Mouse (Mus musculus) cerebellum, adult 2 months (tissue): ENCODE results near the gene Tbc1d22a. TPM values are rescaled to one million over a fixed set of nuclear protein-coding genes. Genes with fewer than 3 reads are reported as not detected.

ENCODE experiments used
- DNase-seq, 2 experiments: peaks; one replicate each; pipeline ENCODE4 v3.0.0; 2021
- H3K27ac ChIP-seq: fragments of 200-500 bp; 2 replicates; pipeline ENCODE4 v1.5.1; 2012; ENCODE audit warnings: low read length, control low read depth, inconsistent platforms; ENCODE audit not compliant: insufficient read depth
- H3K27me3 ChIP-seq: fragments of 200-500 bp; 2 replicates; pipeline ENCODE4 v1.6.1; 2012; ENCODE audit warnings: inconsistent platforms, mild to moderate bottlenecking, low read length, moderate library complexity; ENCODE audit not compliant: control insufficient read depth, insufficient read depth
- H3K4me1 ChIP-seq: fragments of 200-500 bp; 2 replicates; pipeline ENCODE4 v1.6.1; 2011; ENCODE audit warnings: low read length; ENCODE audit not compliant: control insufficient read depth, insufficient read depth
- H3K4me3 ChIP-seq: fragments of 200-500 bp; replicated peaks from 2 replicates; pipeline ENCODE3; 2011; ENCODE audit warnings: mild to moderate bottlenecking, low read depth, low read length, control low read depth; ENCODE audit not compliant: insufficient read depth
- CTCF ChIP-seq: fragments of 200-500 bp; IDR thresholded peaks from 2 replicates; pipeline ENCODE4 v1.5.1; 2011; ENCODE audit warnings: low read depth, mild to moderate bottlenecking, control low read depth, low read length, moderate library complexity, borderline replicate concordance; ENCODE audit not compliant: insufficient read depth
- POLR2A ChIP-seq: fragments of 200-500 bp; IDR thresholded peaks from 2 replicates; pipeline ENCODE4 v1.6.1; 2011; ENCODE audit warnings: low read length, control low read depth, borderline replicate concordance; ENCODE audit not compliant: insufficient read depth
- WGBS: fragments of 180-500 bp; shearing (Covaris S2); methylation state at CpG from one replicate; pipeline ENCODE4 v1.1.7; 2018; 5-methylcytosine and 5-hydroxymethylcytosine counted together
- polyA plus RNA-seq: library from polyadenylated mRNA; depleted of rRNA; stranded (reverse); fragments of >200 nt; gene quantifications from 2 replicates; pipeline ENCODE4 v1.2.3, GENCODE M21; 2012

Gene Tbc1d22a
- polyA plus RNA-seq, 1 experiment: 23.3 TPM

DNA sequence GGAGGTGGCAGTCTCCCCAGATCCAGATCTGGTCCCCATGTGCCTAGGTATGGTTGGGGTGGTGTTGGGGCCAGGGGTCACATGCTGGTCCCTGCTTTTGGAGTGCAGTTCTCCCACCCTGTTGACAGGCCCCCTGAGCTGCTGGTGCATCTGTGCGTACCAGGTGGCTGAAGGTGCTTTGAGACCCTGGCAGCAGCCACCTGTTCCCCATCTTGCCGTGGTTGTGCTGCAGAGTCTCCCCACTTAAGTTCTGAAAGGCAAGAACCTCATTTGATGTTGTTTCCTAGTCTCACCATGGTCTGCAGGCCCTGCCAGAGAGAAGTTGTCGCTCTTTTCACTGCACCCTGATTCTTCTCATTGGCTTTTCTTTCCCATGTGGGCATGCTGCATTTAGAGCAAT is 90.6 kb downstream of the Tbc1d22a start:
- no peaks in the 10 kb centered on the region for H3K27me3 ChIP-seq
- DNase-seq: no peak
- WGBS: 62% methylated on average over 3 of the region's 3 CpGs
- no peak overlapping the region for H3K27ac ChIP-seq
- TF ChIP-seq CTCF (no peak), POLR2A (no peak)
- peaks cover 13% of the 10 kb centered on the region; the same call in 1 of the 2 replicates for H3K4me1 ChIP-seq
- no peak overlapping the region for H3K4me3 ChIP-seq

GRCm38 (mm10) chr15:86305290-86305689 is 91.0 kb downstream of the Tbc1d22a start:
- no peak for DNase-seq
- no peak overlapping the region for H3K4me3 ChIP-seq
- TF ChIP-seq POLR2A: no peak
- TF ChIP-seq CTCF: no peak
- H3K4me1 ChIP-seq: peaks cover 13% of the 10 kb centered on the region; the same call in 1 of the 2 replicates
- H3K27ac ChIP-seq: no peak overlapping the region
- 86% methylated on average over 3 of the region's 3 CpGs for WGBS
- no peaks in the 10 kb centered on the region for H3K27me3 ChIP-seq

GRCm38 (mm10) chr15:86309213-86309829 is 95.1 kb downstream of the Tbc1d22a start:
- no peak overlapping the region for H3K27ac ChIP-seq
- 50% methylated on average over 5 of the region's 5 CpGs for WGBS
- TF ChIP-seq POLR2A: no peak
- no peak for TF ChIP-seq CTCF
- peak; percentile 38 to 65 for DNase-seq
- no peak overlapping the region for H3K4me3 ChIP-seq
- peaks cover 7% of the 10 kb centered on the region; the same call in 1 of the 2 replicates for H3K4me1 ChIP-seq
- H3K27me3 ChIP-seq: no peaks in the 10 kb centered on the region

DNA sequence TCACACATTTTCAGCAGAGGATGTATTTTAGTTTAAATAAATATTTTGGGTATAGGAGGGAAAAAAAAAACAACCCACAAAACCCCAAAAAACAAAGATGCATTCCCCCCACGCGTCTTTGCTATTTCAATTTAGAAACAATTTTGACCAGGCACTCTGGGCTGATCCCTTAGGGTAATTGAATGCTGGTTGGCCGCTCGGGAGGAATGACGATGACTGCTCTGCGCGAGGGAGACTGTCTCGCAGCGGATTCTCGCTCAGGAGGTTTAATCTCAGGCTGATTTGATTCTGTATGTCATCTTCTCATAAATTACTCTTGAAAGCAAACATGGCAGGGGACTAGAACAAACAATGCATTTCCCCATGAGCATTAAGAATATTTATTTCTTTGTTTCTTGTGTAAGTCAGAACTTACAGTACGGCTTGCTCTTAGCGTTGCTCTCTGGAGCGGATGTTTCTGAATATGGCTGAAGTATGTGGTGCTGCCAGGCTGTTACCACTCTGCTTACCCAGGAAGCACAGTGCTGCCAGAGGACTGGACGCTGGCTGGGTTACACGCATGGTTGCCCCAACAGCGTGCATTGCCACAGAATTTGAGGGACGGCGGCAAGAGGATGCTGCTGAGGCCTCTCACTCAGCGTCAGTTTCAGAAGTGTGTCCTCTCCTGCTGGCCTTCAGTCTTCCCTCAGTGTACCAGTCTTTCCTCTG is 106.7 kb downstream of the Tbc1d22a start:
- TF ChIP-seq CTCF: no peak
- TF ChIP-seq POLR2A: no peak
- peaks cover 7% of the 10 kb centered on the region; the same call in 1 of the 2 replicates for H3K4me1 ChIP-seq
- no peak overlapping the region for H3K4me3 ChIP-seq
- DNase-seq: no peak
- 77% methylated on average over 19 of the region's 19 CpGs for WGBS
- no peak overlapping the region for H3K27ac ChIP-seq
- no peaks in the 10 kb centered on the region for H3K27me3 ChIP-seq

DNA sequence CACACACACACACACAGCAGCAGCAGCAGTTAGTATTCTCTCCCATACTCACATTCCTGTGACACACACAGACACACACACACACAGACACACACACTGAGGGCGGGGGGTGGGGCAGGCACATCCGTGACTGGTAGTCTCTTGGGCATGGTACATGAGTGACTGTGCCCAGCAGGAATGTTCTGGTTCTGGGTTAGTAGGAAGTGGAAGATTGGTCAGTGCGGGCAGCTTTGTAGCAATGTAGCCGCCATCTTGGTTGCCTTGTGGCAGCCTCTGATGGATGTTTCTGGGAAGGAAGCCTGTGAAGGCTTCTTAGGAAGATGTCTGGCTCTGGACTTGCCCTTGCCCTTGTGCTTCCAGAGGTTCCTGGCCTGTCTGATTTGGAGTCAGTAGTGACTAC is 112.1 kb downstream of the Tbc1d22a start:
- WGBS: 96% methylated on average over 4 of the region's 4 CpGs
- H3K27ac ChIP-seq: no peak overlapping the region
- H3K4me1 ChIP-seq: peaks cover 6% of the 10 kb centered on the region

DNA sequence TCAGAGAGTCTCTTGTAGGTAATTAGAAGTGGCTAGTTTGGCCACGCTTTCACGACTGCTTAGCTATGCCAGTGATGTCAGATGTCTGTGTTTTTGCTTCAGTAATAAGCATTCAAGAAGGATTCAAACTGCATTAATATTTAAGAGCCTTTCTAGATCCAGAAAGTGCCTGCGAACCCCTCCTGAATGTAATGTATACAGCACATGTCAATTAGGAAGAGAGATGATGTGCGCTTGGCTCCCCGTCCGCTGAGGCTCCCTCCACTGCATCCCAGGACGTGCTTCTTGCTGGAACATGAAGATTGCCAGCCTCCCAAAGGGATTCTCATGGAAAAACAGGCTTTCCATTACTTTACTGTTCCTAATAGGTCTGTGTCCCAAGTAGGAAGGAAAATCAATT is 115.7 kb downstream of the Tbc1d22a start:
- no peak for DNase-seq
- Histone ChIP-seq H3K27ac (no peak overlapping the region), H3K4me1 (peaks cover 11% of the 10 kb centered on the region), H3K27me3 (no peaks in the 10 kb centered on the region), H3K4me3 (no peak overlapping the region)
- TF ChIP-seq POLR2A: no peak
- TF ChIP-seq CTCF: no peak
- WGBS: 89% methylated on average over 7 of the region's 7 CpGs

More for the DNA sequence above, 112.1 kb downstream of the Tbc1d22a start:
- Histone ChIP-seq H3K27me3 (no peaks in the 10 kb centered on the region), H3K4me3 (no peak overlapping the region)
- TF ChIP-seq CTCF: no peak
- TF ChIP-seq POLR2A: no peak
- no peak for DNase-seq

DNA sequence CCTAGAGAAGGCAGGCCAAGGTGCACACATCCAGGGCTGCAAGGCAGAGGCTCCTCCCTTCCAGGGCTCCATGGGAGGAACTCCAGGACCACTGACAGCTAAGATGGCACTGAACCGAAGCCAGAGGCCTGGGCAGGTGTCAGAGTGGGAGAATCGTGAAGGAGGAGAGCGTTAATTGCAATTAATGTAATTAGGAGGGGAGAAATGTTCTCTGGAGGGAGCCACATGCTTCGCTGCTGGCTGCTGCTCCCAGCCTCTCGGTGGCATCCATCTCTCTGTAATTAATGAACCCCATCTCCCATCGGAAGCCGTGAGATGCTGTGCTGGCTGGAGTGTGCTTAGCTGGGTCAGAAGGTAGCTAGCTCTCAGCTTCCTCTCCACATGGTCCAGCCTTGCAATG is 116.2 kb downstream of the Tbc1d22a start:
- H3K27me3 ChIP-seq: no peaks in the 10 kb centered on the region
- DNase-seq: no peak
- H3K4me1 ChIP-seq: peaks cover 11% of the 10 kb centered on the region
- 48% methylated on average over 7 of the region's 7 CpGs for WGBS
- no peak overlapping the region for H3K27ac ChIP-seq
- H3K4me3 ChIP-seq: no peak overlapping the region
- TF ChIP-seq POLR2A: no peak
- TF ChIP-seq CTCF: no peak

DNA sequence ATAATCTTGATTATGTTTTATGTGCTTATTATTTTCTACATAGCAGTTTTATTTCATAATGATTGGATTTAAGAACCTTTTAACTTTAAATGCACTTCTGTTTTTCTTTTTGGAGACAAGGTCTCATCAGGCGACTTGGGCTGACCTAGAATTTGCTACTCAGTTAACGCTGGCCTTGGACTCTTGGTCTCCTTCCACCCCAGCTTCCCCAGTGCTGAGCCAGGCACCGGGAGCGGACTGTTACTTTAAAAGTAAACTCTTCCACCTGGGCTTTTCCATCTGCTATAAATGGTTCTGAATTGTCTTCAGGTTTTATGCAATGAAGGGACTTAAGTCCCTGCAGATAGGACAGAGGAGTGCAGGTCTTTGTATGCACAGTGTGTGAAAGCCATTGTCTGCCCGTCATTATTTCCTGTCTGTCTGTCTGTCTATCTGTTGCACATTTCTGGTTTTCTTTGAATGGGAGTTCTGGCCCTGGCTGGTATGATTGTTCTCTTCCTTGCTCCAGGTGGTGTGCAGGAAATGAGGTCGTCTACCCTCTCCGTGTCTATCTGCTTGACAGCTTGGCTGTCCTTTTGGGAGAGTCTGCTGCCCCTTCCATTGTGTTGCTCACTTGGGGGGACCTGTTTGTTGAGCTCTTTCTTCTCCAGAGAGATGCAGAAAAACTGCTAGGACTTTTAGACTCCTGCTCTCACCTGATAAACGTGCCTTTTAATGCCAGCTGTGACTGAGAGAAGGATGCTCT is 117.4 kb downstream of the Tbc1d22a start:
- no peak for DNase-seq

More for the DNA sequence above, 117.4 kb downstream of the Tbc1d22a start:
- Histone ChIP-seq H3K4me3 (no peak overlapping the region), H3K27ac (no peak overlapping the region), H3K27me3 (no peaks in the 10 kb centered on the region), H3K4me1 (peaks cover 11% of the 10 kb centered on the region)
- 39% methylated on average over 8 of the region's 8 CpGs for WGBS
- TF ChIP-seq POLR2A (no peak), CTCF (no peak)
